Mouse (Mus musculus) cortical plate, adult 2 months (tissue): ENCODE results near the gene Pld1. TPM values are rescaled to one million over a fixed set of nuclear protein-coding genes. Genes with fewer than 3 reads are reported as not detected.

Experiments used
- H3K27ac ChIP-seq: fragments of 200-500 bp; 2 replicates; pipeline ENCODE4 v1.5.1; 2012; ENCODE audit warnings: low read length, control low read depth, inconsistent platforms; ENCODE audit not compliant: insufficient read depth
- H3K4me1 ChIP-seq: fragments of 200-500 bp; 2 replicates; pipeline ENCODE4 v1.6.1; 2011; ENCODE audit warnings: low read length; ENCODE audit not compliant: control insufficient read depth, insufficient read depth
- H3K4me3 ChIP-seq: fragments of 200-500 bp; 2 replicates; pipeline ENCODE4 v1.5.1; 2011; ENCODE audit warnings: mild to moderate bottlenecking, low read length, control low read depth; ENCODE audit not compliant: insufficient read depth
- CTCF ChIP-seq: fragments of 200-500 bp; IDR thresholded peaks from 2 replicates; pipeline ENCODE4 v1.5.1; 2011; ENCODE audit warnings: mild to moderate bottlenecking, control low read depth, low read length; ENCODE audit not compliant: insufficient read depth; ENCODE audit errors: extremely low read depth
- POLR2A ChIP-seq: fragments of 200-500 bp; IDR thresholded peaks from 2 replicates; pipeline ENCODE4 v1.6.1; 2011; ENCODE audit warnings: mild to moderate bottlenecking, low read length, control low read depth; ENCODE audit not compliant: insufficient read depth; ENCODE audit errors: extremely low read depth
- polyA plus RNA-seq: library from polyadenylated mRNA; depleted of rRNA; stranded (reverse); fragments of >200 nt; gene quantifications from 2 replicates; pipeline ENCODE4 v1.2.3, GENCODE M21; 2012; rRNA removed

Pld1 gene
- polyA plus RNA-seq, 1 experiment, result 6.0 TPM

DNA sequence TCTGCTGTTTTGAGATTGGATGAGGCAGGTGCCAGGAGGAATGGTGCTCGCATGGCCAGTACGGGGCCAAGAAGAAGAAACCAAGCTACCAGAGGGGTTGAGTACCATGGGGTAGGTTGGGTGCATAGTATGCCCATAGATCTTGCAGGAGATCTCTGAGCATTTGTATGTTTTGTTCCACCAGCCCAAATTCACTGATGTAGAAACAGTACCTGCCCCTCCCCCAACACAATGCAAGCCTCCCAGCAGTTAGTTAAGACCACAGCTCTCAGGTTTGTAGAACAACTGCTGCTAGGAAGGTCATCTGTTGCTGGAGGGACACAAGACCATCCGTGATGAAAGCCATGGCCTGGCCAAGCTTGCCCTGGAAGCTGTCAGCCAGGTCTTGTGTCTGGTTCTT is 220.4 kb downstream of the Pld1 start:
- H3K4me3 ChIP-seq, result no peak overlapping the region
- H3K4me1 ChIP-seq, result no peaks in the 10 kb centered on the region
- TF ChIP-seq CTCF (no peak), POLR2A (no peak)
- H3K27ac ChIP-seq, result no peak overlapping the region

DNA sequence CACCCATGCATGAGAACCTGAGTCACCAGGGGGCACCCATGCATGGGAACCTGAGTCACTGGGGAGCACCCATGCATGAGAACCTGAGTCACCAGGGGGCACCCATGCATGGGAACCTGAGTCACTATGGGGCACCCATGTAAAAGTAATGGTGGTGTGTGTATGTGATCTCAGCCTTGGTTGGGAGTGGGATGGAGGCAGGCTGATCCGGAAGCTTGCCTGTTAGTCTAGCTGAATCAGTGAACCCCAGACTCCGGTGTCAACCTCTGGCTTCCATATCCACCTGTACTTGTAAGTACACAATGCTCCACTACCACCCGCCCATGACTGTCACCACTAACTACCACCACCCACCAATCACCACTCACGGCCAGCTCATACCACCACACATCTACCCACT is 223.9 kb downstream of the Pld1 start:
- Histone ChIP-seq H3K4me1 (no peaks in the 10 kb centered on the region), H3K27ac (no peak overlapping the region), H3K4me3 (no peak overlapping the region)
- no peak for TF ChIP-seq CTCF
- no peak for TF ChIP-seq POLR2A

DNA sequence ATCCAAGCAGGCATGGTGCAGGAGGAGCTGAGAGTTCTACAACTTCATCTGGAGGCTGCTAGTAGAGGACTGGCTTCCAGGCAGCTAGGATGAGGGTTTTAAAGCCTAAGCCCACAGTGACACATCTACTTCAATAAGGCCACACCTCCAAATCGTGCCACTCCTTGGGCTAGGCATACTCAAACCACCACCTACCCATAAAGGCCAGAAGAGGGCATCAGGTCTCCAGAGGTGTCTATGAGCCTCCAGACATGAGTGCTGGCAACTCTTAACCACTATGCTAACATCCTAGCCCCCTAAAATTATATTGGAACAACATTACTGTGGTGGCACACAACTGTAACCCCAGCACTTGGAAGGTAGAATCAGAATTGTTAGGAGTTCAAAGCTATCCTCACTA is 226.2 kb downstream of the Pld1 start:
- no peaks in the 10 kb centered on the region for H3K4me1 ChIP-seq
- no peak overlapping the region for H3K4me3 ChIP-seq
- TF ChIP-seq CTCF (no peak), POLR2A (no peak)
- no peak overlapping the region for H3K27ac ChIP-seq

DNA sequence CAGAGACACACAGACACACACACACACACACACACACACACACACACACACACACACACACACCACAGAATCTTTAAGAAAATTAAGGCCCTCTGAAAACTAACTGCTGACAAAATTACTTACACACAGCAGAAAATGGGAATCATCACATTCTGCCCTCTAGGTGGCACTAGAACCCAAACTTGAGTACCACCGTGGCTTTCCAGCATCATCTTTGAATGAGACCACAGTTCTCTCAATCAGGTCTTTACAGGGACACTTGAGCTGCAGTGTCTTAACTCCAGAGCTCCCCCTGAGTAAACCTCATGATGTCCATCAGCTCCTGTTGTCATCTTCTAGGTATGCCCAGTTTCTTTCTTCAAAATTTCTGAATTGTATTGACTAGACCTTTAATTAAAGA is 227.1 kb downstream of the Pld1 start:
- Histone ChIP-seq H3K27ac (no peak overlapping the region), H3K4me3 (no peak overlapping the region), H3K4me1 (no peaks in the 10 kb centered on the region)
- TF ChIP-seq POLR2A (no peak), CTCF (peak; percentile 82)

DNA sequence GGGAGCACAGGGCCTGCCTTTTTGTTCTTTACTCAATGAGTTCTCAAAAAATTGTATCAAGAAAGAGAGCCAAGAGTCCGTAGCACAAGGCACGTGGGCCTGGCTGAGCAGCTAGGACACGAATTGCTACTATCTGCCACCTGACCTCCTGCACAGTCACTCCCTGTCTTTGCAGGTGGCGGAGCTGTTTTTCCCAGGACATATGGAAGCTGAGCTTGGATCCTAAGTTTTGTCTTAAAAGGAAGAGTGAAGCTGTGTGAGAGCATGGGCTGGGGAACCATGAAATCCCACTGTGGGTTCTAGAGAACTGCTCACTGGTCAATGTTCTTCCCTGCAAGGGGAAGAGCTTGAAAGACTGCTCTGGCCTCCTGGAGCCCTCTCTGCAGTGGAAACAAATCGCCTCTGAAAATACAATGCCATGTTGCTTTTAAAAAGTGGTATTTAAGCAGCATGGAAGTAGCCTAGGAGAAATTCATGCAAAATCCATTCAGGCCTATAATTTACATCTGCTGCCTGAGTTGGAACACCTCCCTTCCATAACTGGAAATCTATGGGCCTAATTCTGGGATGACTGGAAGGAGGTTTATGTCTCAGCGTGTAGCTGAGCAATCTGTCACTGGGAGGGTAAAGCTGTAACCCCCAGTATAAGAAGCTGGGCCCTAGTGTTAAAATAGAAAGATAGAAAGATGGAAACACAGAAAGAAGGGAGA is 229.5 kb downstream of the Pld1 start:
- Histone ChIP-seq H3K4me3 (no peak overlapping the region), H3K4me1 (no peaks in the 10 kb centered on the region), H3K27ac (no peak overlapping the region)
- no peak for TF ChIP-seq CTCF
- TF ChIP-seq POLR2A, result no peak

DNA sequence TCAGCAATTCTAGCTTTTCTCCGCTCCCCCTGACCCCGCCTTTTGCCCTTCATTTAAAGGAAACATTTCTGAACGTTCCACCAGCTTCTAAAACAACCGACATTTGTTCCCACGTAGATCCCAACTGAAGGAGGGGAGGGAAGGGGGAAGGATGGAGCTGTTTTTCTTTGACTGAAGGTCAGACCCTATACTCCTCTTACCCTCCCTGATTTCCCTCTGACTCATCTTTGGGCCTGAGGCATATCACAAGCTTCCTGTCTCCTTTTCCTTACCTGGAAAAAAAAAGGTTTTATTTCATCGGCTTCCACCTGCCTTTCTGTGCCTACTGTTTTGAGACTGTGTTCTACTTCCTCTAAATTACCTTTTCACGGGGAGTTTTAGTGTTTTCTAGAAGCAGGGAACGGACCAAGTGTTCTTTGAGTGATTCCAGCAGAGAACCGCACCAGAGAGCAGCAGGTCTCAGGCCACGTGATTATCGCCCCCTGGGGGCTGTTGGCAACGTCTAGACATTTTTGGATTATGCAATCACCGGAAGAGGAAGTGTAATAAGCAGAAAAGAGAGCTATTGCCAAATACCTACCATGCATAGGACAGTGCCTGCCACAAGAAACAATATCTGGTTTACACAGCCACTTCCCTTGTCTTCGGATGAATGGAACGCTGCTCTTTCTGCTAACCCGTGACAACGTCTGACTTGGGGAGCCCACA is 232.6 kb downstream of the Pld1 start:
- peaks cover 2% of the 10 kb centered on the region; the same call in 1 of the 2 replicates for H3K4me1 ChIP-seq
- TF ChIP-seq POLR2A (no peak), CTCF (no peak)
- H3K27ac ChIP-seq, result no peak overlapping the region
- no peak overlapping the region for H3K4me3 ChIP-seq

DNA sequence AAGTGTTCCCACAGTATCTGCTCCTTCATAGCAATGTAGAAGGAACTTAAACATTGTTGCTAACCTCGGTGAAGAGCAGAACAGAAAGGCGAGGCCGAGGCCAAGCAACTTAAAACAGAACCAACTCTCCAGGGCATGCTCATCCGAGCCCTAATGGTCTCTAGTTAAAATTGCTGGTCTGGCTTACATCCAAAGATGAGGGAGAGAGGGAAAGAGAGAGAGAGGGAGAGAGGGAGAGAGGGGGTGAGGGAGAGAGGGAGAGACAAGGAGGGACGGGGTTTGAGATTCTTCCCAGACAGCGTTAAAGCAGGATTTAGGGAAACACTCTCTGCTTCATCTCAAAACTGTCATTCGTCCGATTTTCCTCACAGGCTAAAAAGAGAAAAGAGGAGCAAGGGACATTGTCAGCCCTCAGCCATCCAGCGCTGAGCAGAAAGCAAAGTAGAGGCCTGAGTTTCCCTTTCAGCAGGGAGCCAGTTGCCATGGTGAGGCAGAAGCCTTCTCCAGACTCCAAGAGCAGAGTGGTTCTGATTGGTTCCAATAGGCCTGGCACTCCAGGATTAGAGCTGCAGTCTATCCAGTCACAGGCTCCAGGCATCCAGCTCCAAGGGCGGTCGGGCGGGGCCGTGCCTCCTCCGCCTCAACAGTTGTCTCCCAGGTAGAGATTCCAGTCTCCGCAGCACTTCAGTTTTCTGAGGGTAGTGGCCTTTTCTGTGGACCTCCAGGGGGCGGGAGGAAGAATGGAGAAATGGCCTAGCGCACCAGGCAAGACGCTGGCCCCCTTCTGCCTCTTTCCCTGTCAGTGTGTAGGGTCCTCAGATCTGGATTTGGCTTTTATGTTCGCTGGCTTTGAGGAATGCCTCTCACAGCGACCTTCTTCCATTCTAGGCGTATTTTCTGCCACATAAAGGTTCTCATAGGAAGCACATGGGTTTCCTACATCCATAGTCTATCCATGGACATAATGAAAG is 237.8 kb downstream of the Pld1 start:
- Histone ChIP-seq H3K4me3 (peak overlapping the region; percentile 32), H3K4me1 (peaks cover 2% of the 10 kb centered on the region; the same call in 1 of the 2 replicates), H3K27ac (peak overlapping the region; percentile 73)
- peak; percentile 71 for TF ChIP-seq POLR2A
- TF ChIP-seq CTCF, result no peak

DNA sequence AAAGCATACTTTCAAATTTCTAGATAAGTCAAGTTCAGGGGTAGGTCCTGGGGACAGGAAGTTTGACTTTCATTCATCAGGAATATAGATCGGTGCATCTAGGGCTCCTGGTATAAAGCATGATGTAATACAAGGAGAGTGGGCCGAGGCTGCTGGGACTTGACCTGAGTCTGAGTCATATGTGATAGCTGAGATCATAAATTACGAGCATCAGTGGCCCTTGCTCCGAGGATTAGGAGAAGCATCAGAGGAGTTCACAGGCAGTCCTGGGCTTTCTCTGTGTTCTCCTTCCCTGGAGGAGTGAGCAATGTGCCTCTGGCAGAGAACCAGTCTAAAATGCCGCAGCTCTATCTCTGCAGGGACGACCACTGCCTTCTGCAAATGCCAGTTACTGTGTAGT is 239.8 kb downstream of the Pld1 start:
- peaks cover 2% of the 10 kb centered on the region; the same call in 1 of the 2 replicates for H3K4me1 ChIP-seq
- no peak overlapping the region for H3K27ac ChIP-seq
- H3K4me3 ChIP-seq, result no peak overlapping the region
- no peak for TF ChIP-seq CTCF
- TF ChIP-seq POLR2A, result no peak

Other genes with a start within 250 kb of the Pld1 start
- gene Fndc3b, start 227.4 kb upstream of the Pld1 start, polyA plus RNA-seq, result 6.5 and 7.1 TPM in 2 replicates
- gene Tmem212, start 42.3 kb upstream of the Pld1 start, polyA plus RNA-seq, result 0.89 and 3.3 TPM in 2 replicates